Mouse (Mus musculus): ENCODE measurements at regions not wholly inside any gene's neighbourhood (a gene's known extent, or its start where the extent isn't known, plus 50 kb on each side); places are given as distances from the start of the nearest gene placed in this dataset.
"Not testable (repeated sequence)": the region's sequence is repeated elsewhere in the genome, so short reads cannot be mapped to it uniquely, and the experiment has no call there.

GRCm38 (mm10) chr12:29349146-29349850 lies 178.9 kb upstream of the Myt1l start:
- H3K4me3 ChIP-seq (ENCODE audit: low read depth, low read length), result no peak overlapping the region
- no peak overlapping the region for H3K9ac ChIP-seq (replicated peaks; ENCODE audit: low read length, poor library complexity, severe bottlenecking)
- 73% methylated on average over 9 of the region's 9 CpGs for WGBS
- H3K9me3 ChIP-seq (ENCODE audit: low read length), result no peaks in the 10 kb centered on the region
- no peaks in the 10 kb centered on the region for H3K36me3 ChIP-seq (ENCODE audit: insufficient read depth, low read length)
- no peak overlapping the region for H3K4me2 ChIP-seq (ENCODE audit: low read depth, low read length, poor library complexity, severe bottlenecking)
- no peaks in the 10 kb centered on the region for H3K27me3 ChIP-seq (ENCODE audit: insufficient read depth, low read length)
- H3K27ac ChIP-seq (ENCODE audit: low read depth, low read length), result no peak overlapping the region
- no peak; the same call in 1 of the 2 replicates for TF ChIP-seq CTCF (IDR thresholded peaks at IDR 0.05)
- peaks cover 6% of the 10 kb centered on the region; the same call in 1 of the 2 replicates for H3K4me1 ChIP-seq (ENCODE audit: insufficient read depth, low read length)
- peak; percentile 78 for DNase-seq (ENCODE audit: low spot score)
- ATAC-seq (ENCODE audit: low FRiP score), result no peak; the same call in 1 of the 2 replicates

- peak; percentile 60 for ATAC-seq (ENCODE audit: low FRiP score)
- peak overlapping the region; percentile 78 for H3K27ac ChIP-seq (ENCODE audit: low read depth, low read length)
- no peak for TF ChIP-seq CTCF (IDR thresholded peaks at IDR 0.05)
- H3K4me2 ChIP-seq (ENCODE audit: low read depth, low read length, poor library complexity, severe bottlenecking), result no peak overlapping the region
- peaks cover 16% of the 10 kb centered on the region; the same call in 1 of the 2 replicates for H3K4me1 ChIP-seq (ENCODE audit: insufficient read depth, low read length)
- 0 out of 2 replicates have a peak overlapping the region, but pooled peaks have one; percentile 24 for H3K9ac ChIP-seq (replicated peaks; ENCODE audit: low read length, poor library complexity, severe bottlenecking)
- no peaks in the 10 kb centered on the region for H3K9me3 ChIP-seq (ENCODE audit: low read length)
- DNase-seq (ENCODE audit: low spot score), result peak; percentile 70
- H3K36me3 ChIP-seq (ENCODE audit: insufficient read depth, low read length), result no peaks in the 10 kb centered on the region
- 29% methylated on average over 10 of the region's 11 CpGs for WGBS
- H3K27me3 ChIP-seq (ENCODE audit: insufficient read depth, low read length), result no peaks in the 10 kb centered on the region
- H3K4me3 ChIP-seq (ENCODE audit: low read depth, low read length), result no peak overlapping the region
Observed at GRCm38 (mm10) chr12:29353777-29354496, 174.2 kb upstream of the Myt1l start.

- Histone ChIP-seq H3K9me3 (ENCODE audit: low read length) (no peaks in the 10 kb centered on the region), H3K27ac (ENCODE audit: low read depth, low read length) (peak overlapping the region; percentile 32; the same call in 1 of the 2 replicates), H3K4me3 (ENCODE audit: low read depth, low read length) (no peak overlapping the region), H3K36me3 (ENCODE audit: insufficient read depth, low read length) (no peaks in the 10 kb centered on the region), H3K4me2 (ENCODE audit: low read depth, low read length, poor library complexity, severe bottlenecking) (no peak overlapping the region), H3K9ac (replicated peaks; ENCODE audit: low read length, poor library complexity, severe bottlenecking) (no peak overlapping the region), H3K4me1 (ENCODE audit: insufficient read depth, low read length) (peaks cover 16% of the 10 kb centered on the region; the same call in 1 of the 2 replicates), H3K27me3 (ENCODE audit: insufficient read depth, low read length) (no peaks in the 10 kb centered on the region)
- ATAC-seq (ENCODE audit: low FRiP score), result no peak
- DNase-seq (ENCODE audit: low spot score), result no peak
- no peak for TF ChIP-seq CTCF (IDR thresholded peaks at IDR 0.05)
- WGBS, result 41% methylated on average over 4 of the region's 6 CpGs
Observed at GRCm38 (mm10) chr12:29354816-29355215, 173.4 kb upstream of the Myt1l start.

- no peak overlapping the region for H3K4me2 ChIP-seq (ENCODE audit: low read depth, low read length, poor library complexity, severe bottlenecking)
- no peaks in the 10 kb centered on the region for H3K27me3 ChIP-seq (ENCODE audit: insufficient read depth, low read length)
- ATAC-seq (ENCODE audit: low FRiP score) (peak; percentile 67), DNase-seq (ENCODE audit: low spot score) (peak; percentile 61)
- H3K9me3 ChIP-seq (ENCODE audit: low read length), result no peaks in the 10 kb centered on the region
- 20% methylated on average over 11 of the region's 11 CpGs for WGBS
- peaks cover 16% of the 10 kb centered on the region; the same call in 1 of the 2 replicates for H3K4me1 ChIP-seq (ENCODE audit: insufficient read depth, low read length)
- no peak overlapping the region; the same call in 1 of the 2 replicates for H3K9ac ChIP-seq (replicated peaks; ENCODE audit: low read length, poor library complexity, severe bottlenecking)
- no peaks in the 10 kb centered on the region for H3K36me3 ChIP-seq (ENCODE audit: insufficient read depth, low read length)
- TF ChIP-seq CTCF (IDR thresholded peaks at IDR 0.05), result peak; percentile 67
- no peak overlapping the region for H3K4me3 ChIP-seq (ENCODE audit: low read depth, low read length)
- H3K27ac ChIP-seq (ENCODE audit: low read depth, low read length), result peak overlapping the region; percentile 67
Observed at GRCm38 (mm10) chr12:29356681-29357397, 171.3 kb upstream of the Myt1l start.

GRCm38 (mm10) chr12:29361236-29361635 lies 166.9 kb upstream of the Myt1l start:
- H3K27me3 ChIP-seq (ENCODE audit: insufficient read depth, low read length), result no peaks in the 10 kb centered on the region
- H3K9me3 ChIP-seq (ENCODE audit: low read length), result no peaks in the 10 kb centered on the region
- WGBS, result 92% methylated on average over 6 of the region's 6 CpGs
- ATAC-seq (ENCODE audit: low FRiP score) (no peak), DNase-seq (ENCODE audit: low spot score) (no peak)
- no peak for TF ChIP-seq CTCF (IDR thresholded peaks at IDR 0.05)
- no peak overlapping the region for H3K4me3 ChIP-seq (ENCODE audit: low read depth, low read length)
- H3K4me1 ChIP-seq (ENCODE audit: insufficient read depth, low read length), result peaks cover 6% of the 10 kb centered on the region; the same call in 1 of the 2 replicates
- H3K9ac ChIP-seq (replicated peaks; ENCODE audit: low read length, poor library complexity, severe bottlenecking), result no peak overlapping the region
- no peak overlapping the region for H3K4me2 ChIP-seq (ENCODE audit: low read depth, low read length, poor library complexity, severe bottlenecking)
- no peak overlapping the region for H3K27ac ChIP-seq (ENCODE audit: low read depth, low read length)
- H3K36me3 ChIP-seq (ENCODE audit: insufficient read depth, low read length), result no peaks in the 10 kb centered on the region

- H3K27me3 ChIP-seq (ENCODE audit: insufficient read depth, low read length); H3K4me1 ChIP-seq (ENCODE audit: insufficient read depth, low read length); ATAC-seq (ENCODE audit: low FRiP score); H3K4me3 ChIP-seq (ENCODE audit: low read depth, low read length); H3K36me3 ChIP-seq (ENCODE audit: insufficient read depth, low read length); H3K9me3 ChIP-seq (ENCODE audit: low read length); DNase-seq (ENCODE audit: low spot score): not testable (repeated sequence)
- H3K27ac ChIP-seq (ENCODE audit: low read depth, low read length), result peak overlapping the region; percentile 86
- H3K4me2 ChIP-seq (ENCODE audit: low read depth, low read length, poor library complexity, severe bottlenecking), result peak overlapping the region; percentile 38
- peak overlapping the region; percentile 46 for H3K9ac ChIP-seq (replicated peaks; ENCODE audit: low read length, poor library complexity, severe bottlenecking)
- 18% methylated on average over 3 of the region's 3 CpGs for WGBS
Observed at GRCm38 (mm10) chr12:29367741-29368106, 160.5 kb upstream of the Myt1l start.

All from midbrain, postnatal 0 days (tissue).